Mouse (Mus musculus) right cerebral cortex, postnatal 36 days (tissue): Measurements from ENCODE around the gene Zfp423.

Experiments
- DNase-seq, 2 experiments: peaks; one replicate each; pipeline ENCODE4 v3.0.0; 2022; ENCODE audit warnings: low spot score in 2 of 2, mixed read lengths in 1 of 2

Gene Zfp423

GRCm38 (mm10) chr8:87810771-87811170 is 148.6 kb downstream of the Zfp423 start:
- no peak for DNase-seq

- no peak for DNase-seq
Observed at GRCm38 (mm10) chr8:87804327-87804900, 155.0 kb downstream of the Zfp423 start.

- DNase-seq, result no peak
Observed at GRCm38 (mm10) chr8:87803437-87803836, 156.0 kb downstream of the Zfp423 start.

GRCm38 (mm10) chr8:87802571-87802970 is 156.8 kb downstream of the Zfp423 start:
- DNase-seq, result no peak

- DNase-seq, result peak; percentile 55 to 69
Observed at GRCm38 (mm10) chr8:87800121-87800520, 159.3 kb downstream of the Zfp423 start.

GRCm38 (mm10) chr8:87796234-87796633 is 163.2 kb downstream of the Zfp423 start:
- DNase-seq, result no peak

GRCm38 (mm10) chr8:87794639-87795038 is 164.8 kb downstream of the Zfp423 start:
- DNase-seq, result no peak

- no peak for DNase-seq
Observed at GRCm38 (mm10) chr8:87791103-87791502, 168.3 kb downstream of the Zfp423 start.

GRCm38 (mm10) chr8:87784641-87785439 is 174.6 kb downstream of the Zfp423 start:
- no peak for DNase-seq

- DNase-seq, result no peak
Observed at GRCm38 (mm10) chr8:87784227-87784626, 175.2 kb downstream of the Zfp423 start.

- DNase-seq, result no peak
Observed at GRCm38 (mm10) chr8:87783198-87783597, 176.2 kb downstream of the Zfp423 start.

- DNase-seq, result no peak
Observed at GRCm38 (mm10) chr8:87777586-87777985, 181.8 kb downstream of the Zfp423 start.

GRCm38 (mm10) chr8:87775889-87776288 is 183.5 kb downstream of the Zfp423 start:
- no peak for DNase-seq

GRCm38 (mm10) chr8:87774966-87775365 is 184.4 kb downstream of the Zfp423 start:
- DNase-seq, result no peak

- DNase-seq, result no peak
Observed at GRCm38 (mm10) chr8:87772894-87773502, 186.4 kb downstream of the Zfp423 start.

- no peak for DNase-seq
Observed at GRCm38 (mm10) chr8:87767882-87768281, 191.5 kb downstream of the Zfp423 start.

GRCm38 (mm10) chr8:87765276-87765675 is 194.1 kb downstream of the Zfp423 start:
- no peak for DNase-seq

- DNase-seq, result no peak
Observed at GRCm38 (mm10) chr8:87758750-87759149, 200.6 kb downstream of the Zfp423 start.

GRCm38 (mm10) chr8:87754853-87755252 is 204.5 kb downstream of the Zfp423 start:
- DNase-seq, result no peak

GRCm38 (mm10) chr8:87753636-87754035 is 205.8 kb downstream of the Zfp423 start:
- DNase-seq, result no peak

GRCm38 (mm10) chr8:87753148-87753547 is 206.2 kb downstream of the Zfp423 start:
- DNase-seq, result no peak

- DNase-seq, result no peak
Observed at GRCm38 (mm10) chr8:87752710-87753109, 206.7 kb downstream of the Zfp423 start.

- no peak for DNase-seq
Observed at GRCm38 (mm10) chr8:87747582-87747981, 211.8 kb downstream of the Zfp423 start.
